Mouse (Mus musculus): Measurements from ENCODE around the gene Ube2ql1. TPM values are rescaled to one million over a fixed set of nuclear protein-coding genes. Genes with fewer than 3 reads are reported as not detected.

Ube2ql1 gene
- polyA plus RNA-seq (2012; rRNA removed) = 151 TPM in 2 replicates

- Histone ChIP-seq H3K4me1 (ENCODE audit: control insufficient read depth, insufficient read depth, low read length) (peaks cover 3% of the 10 kb centered on the region; the same call in 1 of the 2 replicates), H3K27ac (ENCODE audit: insufficient read depth, low read length) (peak within 1 kb of the TSS; percentile 99), H3K4me3 (ENCODE audit: insufficient read depth, low read length) (peak within 1 kb of the TSS; percentile 95)
- TF ChIP-seq POLR2A (IDR thresholded peaks at IDR 0.05; ENCODE audit: extremely low read depth, insufficient read depth, low read length) (peak; percentile 67), CTCF (IDR thresholded peaks at IDR 0.05; ENCODE audit: extremely low read depth, insufficient read depth, low read length) (peak; percentile 72)
These were observed at the start of gene Ube2ql1 for GRCm38 (mm10) chr13:69739759-69740135. Ube2ql1 (minus strand) TSS chr13:69739889.

DNA sequence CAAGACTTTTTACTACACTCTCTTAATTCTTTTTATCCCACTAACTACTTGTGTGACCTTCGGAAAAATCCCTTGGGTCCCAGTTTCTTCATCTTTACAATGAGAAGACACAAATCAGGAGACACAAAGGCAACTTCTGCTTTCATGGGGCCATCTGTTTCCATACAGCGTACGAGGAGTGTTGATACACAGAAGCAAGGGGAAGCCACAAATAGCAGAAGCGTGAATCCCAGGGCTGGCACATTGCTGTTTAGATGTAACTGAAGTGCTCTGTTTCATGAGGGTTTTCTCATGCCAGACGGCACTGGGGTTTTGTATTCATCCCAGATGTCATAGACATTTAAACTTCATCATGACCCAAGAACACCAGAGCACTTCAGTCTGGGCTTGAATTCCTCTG, 49.0 kb upstream of the Ube2ql1 start:
- Histone ChIP-seq H3K4me1 (ENCODE audit: control insufficient read depth, insufficient read depth, low read length) (peaks cover 9% of the 10 kb centered on the region), H3K4me3 (ENCODE audit: insufficient read depth, low read length) (no peak overlapping the region), H3K27ac (ENCODE audit: insufficient read depth, low read length) (no peak overlapping the region)
- TF ChIP-seq POLR2A (IDR thresholded peaks at IDR 0.05; ENCODE audit: extremely low read depth, insufficient read depth, low read length) (no peak), CTCF (IDR thresholded peaks at IDR 0.05; ENCODE audit: extremely low read depth, insufficient read depth, low read length) (no peak)

GRCm38 (mm10) chr13:69778221-69778620, 38.5 kb upstream of the Ube2ql1 start:
- H3K4me1 ChIP-seq (ENCODE audit: control insufficient read depth, insufficient read depth, low read length) = no peaks in the 10 kb centered on the region; the same call in 1 of the 2 replicates
- H3K4me3 ChIP-seq (ENCODE audit: insufficient read depth, low read length) = peak overlapping the region; percentile 21
- peak overlapping the region; percentile 6 for H3K27ac ChIP-seq (ENCODE audit: insufficient read depth, low read length)
- TF ChIP-seq CTCF (IDR thresholded peaks at IDR 0.05; ENCODE audit: extremely low read depth, insufficient read depth, low read length) (no peak), POLR2A (IDR thresholded peaks at IDR 0.05; ENCODE audit: extremely low read depth, insufficient read depth, low read length) (peak; percentile 35; the same call in 1 of the 2 replicates)

DNA sequence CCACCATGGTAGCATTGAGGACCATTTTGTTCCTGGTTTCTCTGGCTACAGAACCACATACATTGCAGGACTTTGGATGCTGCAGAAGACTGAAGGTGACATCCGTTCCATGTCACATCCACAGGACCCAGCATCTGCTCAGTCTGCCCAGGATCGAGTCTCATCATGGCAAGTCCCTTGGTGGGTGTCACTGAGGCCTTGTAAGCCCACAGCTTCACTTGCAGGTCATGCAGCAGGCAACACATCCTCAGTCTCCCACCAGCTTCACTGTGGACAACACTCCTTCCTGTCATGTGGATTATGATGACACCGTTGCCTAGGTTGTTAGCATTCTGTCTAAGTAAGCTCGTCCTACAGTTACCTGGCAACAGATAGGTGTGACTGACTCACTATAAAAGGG, 32.7 kb upstream of the Ube2ql1 start:
- TF ChIP-seq CTCF (IDR thresholded peaks at IDR 0.05; ENCODE audit: extremely low read depth, insufficient read depth, low read length) (no peak), POLR2A (IDR thresholded peaks at IDR 0.05; ENCODE audit: extremely low read depth, insufficient read depth, low read length) (no peak)

DNA sequence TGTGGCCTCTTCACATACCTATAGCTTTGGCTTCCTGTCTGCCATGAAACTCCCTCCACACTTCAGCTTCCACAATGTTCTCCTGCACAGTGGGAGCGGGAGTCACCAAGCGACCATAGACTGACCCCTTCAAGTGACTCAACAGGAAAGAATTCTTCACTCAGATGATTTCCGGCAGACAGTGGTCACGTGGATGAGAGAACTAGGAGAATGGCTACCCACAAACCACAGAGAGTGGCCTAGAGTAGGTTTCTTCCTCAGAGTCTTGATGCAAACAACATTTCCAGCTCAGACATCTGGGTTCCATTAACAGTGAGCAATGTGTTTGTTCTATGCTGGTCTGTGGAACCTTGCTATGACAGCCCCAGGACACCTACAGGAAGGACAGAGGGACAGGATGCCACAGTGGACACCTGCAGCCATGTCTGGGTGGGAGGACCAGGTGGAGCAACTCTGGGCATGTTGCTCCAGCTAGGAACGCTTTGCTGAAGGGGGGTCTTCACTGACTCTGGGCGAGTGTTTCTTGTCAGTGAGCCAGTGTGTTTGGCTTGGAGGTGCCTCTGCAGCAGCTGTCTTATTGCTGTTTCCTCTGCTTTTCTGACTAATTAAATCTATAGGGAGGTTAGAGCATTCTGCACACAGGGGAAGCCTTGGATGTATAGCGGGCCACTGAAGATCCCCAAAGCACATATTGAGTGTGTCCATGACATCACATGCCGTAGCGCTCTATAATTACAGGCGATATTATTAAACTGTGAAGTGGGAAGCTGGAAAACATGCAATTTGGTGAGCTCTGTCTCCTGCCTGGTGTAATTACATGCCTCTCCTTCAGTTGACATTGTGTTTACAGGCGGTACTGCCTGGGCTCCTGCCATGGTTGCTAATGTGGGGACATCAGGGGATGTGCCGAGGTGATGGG, 31.1 kb upstream of the Ube2ql1 start:
- Histone ChIP-seq H3K4me1 (ENCODE audit: control insufficient read depth, insufficient read depth, low read length) (peaks cover 4% of the 10 kb centered on the region), H3K27ac (ENCODE audit: insufficient read depth, low read length) (no peak overlapping the region), H3K4me3 (ENCODE audit: insufficient read depth, low read length) (no peak overlapping the region)
- TF ChIP-seq POLR2A (IDR thresholded peaks at IDR 0.05; ENCODE audit: extremely low read depth, insufficient read depth, low read length) = no peak
- no peak for TF ChIP-seq CTCF (IDR thresholded peaks at IDR 0.05; ENCODE audit: extremely low read depth, insufficient read depth, low read length)

More for the DNA sequence above, 32.7 kb upstream of the Ube2ql1 start:
- H3K27ac ChIP-seq (ENCODE audit: insufficient read depth, low read length) = no peak overlapping the region
- H3K4me3 ChIP-seq (ENCODE audit: insufficient read depth, low read length) = no peak overlapping the region
- H3K4me1 ChIP-seq (ENCODE audit: control insufficient read depth, insufficient read depth, low read length) = peaks cover 4% of the 10 kb centered on the region

- TF ChIP-seq CTCF (IDR thresholded peaks at IDR 0.05; ENCODE audit: extremely low read depth, insufficient read depth, low read length) (no peak), POLR2A (IDR thresholded peaks at IDR 0.05; ENCODE audit: extremely low read depth, insufficient read depth, low read length) (no peak)
- H3K4me1 ChIP-seq (ENCODE audit: control insufficient read depth, insufficient read depth, low read length) = peaks cover 4% of the 10 kb centered on the region
- H3K4me3 ChIP-seq (ENCODE audit: insufficient read depth, low read length) = no peak overlapping the region
- H3K27ac ChIP-seq (ENCODE audit: insufficient read depth, low read length) = no peak overlapping the region
These were observed 28.5 kb upstream of the Ube2ql1 start for GRCm38 (mm10) chr13:69768152-69768551.

DNA sequence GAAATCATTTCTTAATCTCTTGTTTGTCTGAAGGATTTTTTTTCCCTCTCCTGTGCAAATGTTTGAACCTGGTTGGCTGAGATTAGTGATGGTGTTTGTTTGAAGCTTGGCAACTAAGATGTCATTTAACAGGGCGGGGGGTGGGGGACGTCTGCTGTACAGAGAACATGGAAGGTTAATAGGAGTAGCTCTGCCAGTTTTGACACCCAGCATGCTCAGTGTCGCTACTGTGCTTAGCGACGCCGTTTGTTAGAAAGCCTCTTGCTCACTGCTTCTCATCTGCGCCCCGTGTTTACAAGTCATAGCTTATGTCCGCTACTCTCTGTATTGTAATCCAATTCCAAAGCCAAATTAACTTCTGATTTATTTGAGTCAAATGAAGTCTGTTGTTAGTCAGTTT, 25.0 kb upstream of the Ube2ql1 start:
- Histone ChIP-seq H3K4me1 (ENCODE audit: control insufficient read depth, insufficient read depth, low read length) (peaks cover 5% of the 10 kb centered on the region), H3K27ac (ENCODE audit: insufficient read depth, low read length) (no peak overlapping the region), H3K4me3 (ENCODE audit: insufficient read depth, low read length) (no peak overlapping the region)
- no peak for TF ChIP-seq POLR2A (IDR thresholded peaks at IDR 0.05; ENCODE audit: extremely low read depth, insufficient read depth, low read length)
- no peak for TF ChIP-seq CTCF (IDR thresholded peaks at IDR 0.05; ENCODE audit: extremely low read depth, insufficient read depth, low read length)

DNA sequence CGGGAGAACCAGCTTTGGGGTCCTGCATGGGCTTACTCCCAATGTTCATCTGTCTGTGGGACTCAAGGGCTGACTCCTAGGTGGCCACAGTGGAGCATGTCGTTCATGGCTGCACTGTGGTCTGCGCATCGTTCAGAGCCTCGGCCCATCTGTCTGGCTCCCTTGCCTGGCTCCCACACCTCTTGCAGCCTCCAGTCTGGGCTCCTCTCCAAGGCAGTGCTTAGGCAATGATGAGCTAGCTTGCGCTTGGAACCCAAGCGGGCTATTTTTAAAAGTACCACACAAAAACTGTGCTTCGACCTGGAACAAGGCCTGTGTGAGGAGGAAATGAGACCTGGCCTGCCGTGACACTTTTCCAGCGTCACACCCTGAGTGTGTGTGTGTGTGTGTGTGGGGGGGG, 21.7 kb upstream of the Ube2ql1 start:
- no peak overlapping the region for H3K27ac ChIP-seq (ENCODE audit: insufficient read depth, low read length)
- H3K4me1 ChIP-seq (ENCODE audit: control insufficient read depth, insufficient read depth, low read length) = peaks cover 9% of the 10 kb centered on the region
- TF ChIP-seq POLR2A (IDR thresholded peaks at IDR 0.05; ENCODE audit: extremely low read depth, insufficient read depth, low read length) = no peak
- no peak for TF ChIP-seq CTCF (IDR thresholded peaks at IDR 0.05; ENCODE audit: extremely low read depth, insufficient read depth, low read length)
- no peak overlapping the region for H3K4me3 ChIP-seq (ENCODE audit: insufficient read depth, low read length)

DNA sequence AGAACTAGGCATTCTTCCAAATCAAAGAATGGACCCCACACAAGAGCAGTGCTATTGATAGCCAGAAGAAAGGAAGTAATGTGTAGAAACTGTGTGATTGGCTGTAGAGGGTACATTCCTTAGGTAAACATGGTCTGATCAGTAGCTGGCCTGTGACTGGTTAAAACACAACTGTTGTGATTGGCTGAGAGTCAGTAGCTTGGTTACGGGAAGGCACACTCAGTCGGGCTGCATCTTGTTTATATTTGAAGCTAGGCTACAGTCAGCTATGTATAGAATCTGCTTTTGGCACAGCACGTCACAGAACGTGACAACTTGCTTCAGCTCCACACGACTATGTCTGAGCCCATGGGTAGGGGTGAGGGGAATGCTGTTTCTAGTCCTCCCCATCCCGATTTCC, 19.3 kb upstream of the Ube2ql1 start:
- Histone ChIP-seq H3K27ac (ENCODE audit: insufficient read depth, low read length) (no peak overlapping the region), H3K4me1 (ENCODE audit: control insufficient read depth, insufficient read depth, low read length) (peaks cover 9% of the 10 kb centered on the region), H3K4me3 (ENCODE audit: insufficient read depth, low read length) (no peak overlapping the region)
- no peak for TF ChIP-seq POLR2A (IDR thresholded peaks at IDR 0.05; ENCODE audit: extremely low read depth, insufficient read depth, low read length)

GRCm38 (mm10) chr13:69752875-69753274, 13.2 kb upstream of the Ube2ql1 start:
- no peak overlapping the region for H3K27ac ChIP-seq (ENCODE audit: insufficient read depth, low read length)
- no peaks in the 10 kb centered on the region for H3K4me1 ChIP-seq (ENCODE audit: control insufficient read depth, insufficient read depth, low read length)
- TF ChIP-seq CTCF (IDR thresholded peaks at IDR 0.05; ENCODE audit: extremely low read depth, insufficient read depth, low read length) (no peak), POLR2A (IDR thresholded peaks at IDR 0.05; ENCODE audit: extremely low read depth, insufficient read depth, low read length) (no peak)
- H3K4me3 ChIP-seq (ENCODE audit: insufficient read depth, low read length) = no peak overlapping the region
